Mouse (Mus musculus) mesoderm, embryonic 11.5 days (tissue): Measurements from ENCODE around the gene Scarf2.

Source experiments
- DNase-seq: peaks from one replicate; pipeline ENCODE4 v3.0.0-alpha.2; 2012; ENCODE audit warnings: low read depth, low spot score

The Scarf2 gene

GRCm38 (mm10) chr16:17796971-17797811, at the start of gene Scarf2:
Scarf2 (plus strand) TSS chr16:17797282.
- no peak for DNase-seq

GRCm38 (mm10) chr16:17753001-17753400, 44.1 kb upstream of the Scarf2 start:
- DNase-seq, result no peak

- DNase-seq, result no peak
Measured at GRCm38 (mm10) chr16:17753686-17754085, 43.4 kb upstream of the Scarf2 start.

GRCm38 (mm10) chr16:17757756-17758155, 39.3 kb upstream of the Scarf2 start:
- DNase-seq, result no peak

GRCm38 (mm10) chr16:17758902-17759301, 38.2 kb upstream of the Scarf2 start:
- no peak for DNase-seq

GRCm38 (mm10) chr16:17759344-17759773, 37.7 kb upstream of the Scarf2 start, which contains the start of gene Klhl22:
Klhl22 (plus strand) TSS chr16:17759618.
- peak; percentile 93 for DNase-seq

GRCm38 (mm10) chr16:17759813-17760321, 37.2 kb upstream of the Scarf2 start:
- peak; percentile 35 for DNase-seq

GRCm38 (mm10) chr16:17760657-17761056, 36.4 kb upstream of the Scarf2 start:
- DNase-seq, result peak; percentile 63

GRCm38 (mm10) chr16:17761074-17761473, 36.0 kb upstream of the Scarf2 start:
- DNase-seq, result peak; percentile 57

- DNase-seq, result no peak
Measured at GRCm38 (mm10) chr16:17764108-17764511, 33.0 kb upstream of the Scarf2 start.

GRCm38 (mm10) chr16:17768834-17769233, 28.2 kb upstream of the Scarf2 start:
- DNase-seq, result no peak

- DNase-seq, result no peak
Measured at GRCm38 (mm10) chr16:17771117-17771865, 25.8 kb upstream of the Scarf2 start.

- DNase-seq, result no peak
Measured at GRCm38 (mm10) chr16:17776828-17777227, 20.3 kb upstream of the Scarf2 start.

- DNase-seq, result no peak
Measured at GRCm38 (mm10) chr16:17778223-17778622, 18.9 kb upstream of the Scarf2 start.

GRCm38 (mm10) chr16:17779692-17780091, 17.4 kb upstream of the Scarf2 start:
- no peak for DNase-seq

GRCm38 (mm10) chr16:17785337-17785736, 11.7 kb upstream of the Scarf2 start:
- no peak for DNase-seq

- no peak for DNase-seq
Measured at GRCm38 (mm10) chr16:17792728-17793127, 4.4 kb upstream of the Scarf2 start.

- DNase-seq, result no peak
Measured at GRCm38 (mm10) chr16:17794047-17794446, 3.0 kb upstream of the Scarf2 start.

- no peak for DNase-seq
Measured at GRCm38 (mm10) chr16:17795643-17796042, 1.4 kb upstream of the Scarf2 start.

- no peak for DNase-seq
Measured at GRCm38 (mm10) chr16:17796519-17796918, 563 bp upstream of the Scarf2 start.

GRCm38 (mm10) chr16:17797812-17798311, 780 bp downstream of the Scarf2 start:
- DNase-seq, result no peak
